Mouse (Mus musculus): Measurements from ENCODE around the gene Olfr1504. TPM values are rescaled to one million over a fixed set of nuclear protein-coding genes. Genes with fewer than 3 reads are reported as not detected.
"Not testable (repeated sequence)": the region's sequence is repeated elsewhere in the genome, so short reads cannot be mapped to it uniquely, and the experiment has no call there.

Gene Olfr1504
- total RNA-seq (2014; fragmentation: Nextera tagmentation) (not detected in 2 replicates), total RNA-seq (2017) (0.12 and 0.38 TPM in 2 replicates), polyA plus RNA-seq (2012) (not detected in 2 replicates)

- no peaks in the 10 kb centered on the region for H3K27me3 ChIP-seq (ENCODE audit: insufficient read depth, low read length)
- no peaks in the 10 kb centered on the region for H3K36me3 ChIP-seq (replicated peaks)
- ATAC-seq (ENCODE audit: extremely low read depth, insufficient number of reproducible peaks, low FRiP score, poor library complexity, severe bottlenecking) (no peak), DNase-seq (ENCODE audit: low spot score) (no peak)
- no peaks in the 10 kb centered on the region for H3K9me3 ChIP-seq (replicated peaks)
- H3K4me3 ChIP-seq (ENCODE audit: low read depth, low read length): no peak within 1 kb of the TSS
- H3K4me1 ChIP-seq (ENCODE audit: insufficient read depth, low read depth, low read length): no peaks in the 10 kb centered on the region
- TF ChIP-seq TAL1 (conservative IDR thresholded peaks at IDR 0.05; ENCODE audit: low read depth, low read length) (no peak), GATA2 (IDR thresholded peaks at IDR 0.05; ENCODE audit: borderline replicate concordance, low read depth, low read length) (no peak), POLR2AphosphoS5 (IDR thresholded peaks at IDR 0.05; ENCODE audit: insufficient replicate concordance, low read depth, low read length) (no peak), GATA1 (IDR thresholded peaks at IDR 0.05; ENCODE audit: borderline replicate concordance, low read length) (no peak), CTCF (IDR thresholded peaks at IDR 0.05; ENCODE audit: low read depth, low read length) (no peak)
Observed at GRCm38 (mm10) chr19:13897828-13898227, at the start of gene Olfr1504. Olfr1504 (minus strand) TSS chr19:13897928.

DNA sequence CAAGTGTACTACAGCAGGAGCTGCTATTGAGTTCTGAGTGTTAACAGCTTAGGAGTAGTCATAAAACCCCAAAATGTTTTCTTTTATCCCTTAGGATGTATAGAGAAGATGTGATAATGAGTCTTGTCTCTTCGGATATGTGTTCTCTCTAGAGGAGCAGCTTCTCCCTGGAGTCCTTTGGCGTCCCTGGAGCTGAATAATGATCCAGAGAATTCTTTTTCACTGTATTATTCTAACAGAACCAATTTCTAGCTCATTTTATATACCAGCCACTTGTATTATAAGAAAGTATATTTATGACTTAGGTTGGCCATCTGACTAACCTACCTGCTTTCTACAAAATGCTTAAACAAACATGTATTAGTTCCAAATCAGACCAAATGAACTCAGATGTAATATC is 15.5 kb upstream of the Olfr1504 start, which contains the start of gene Olfr1505:
Olfr1505 (plus strand) TSS at position 301 of the 400 bp plus-strand sequence.
- DNase-seq (ENCODE audit: low spot score): no peak
- H3K4me3 ChIP-seq (ENCODE audit: low read depth, low read length): no peak within 1 kb of the TSS

GRCm38 (mm10) chr19:13861495-13861894 is 36.2 kb downstream of the Olfr1504 start, which contains the start of gene Olfr1502:
Olfr1502 (plus strand) TSS chr19:13861795.
- Histone ChIP-seq H3K36me3 (replicated peaks) (no peaks in the 10 kb centered on the region), H3K4me3 (ENCODE audit: low read depth, low read length) (no peak within 1 kb of the TSS), H3K4me1 (ENCODE audit: insufficient read depth, low read depth, low read length) (no peaks in the 10 kb centered on the region), H3K27me3 (ENCODE audit: insufficient read depth, low read length) (no peaks in the 10 kb centered on the region), H3K9me3 (replicated peaks) (no peaks in the 10 kb centered on the region)
- DNase-seq (ENCODE audit: low spot score) (no peak), ATAC-seq (ENCODE audit: extremely low read depth, insufficient number of reproducible peaks, low FRiP score, poor library complexity, severe bottlenecking) (no peak)
- TF ChIP-seq GATA2 (IDR thresholded peaks at IDR 0.05; ENCODE audit: borderline replicate concordance, low read depth, low read length): no peak
- no peak for TF ChIP-seq POLR2AphosphoS5 (IDR thresholded peaks at IDR 0.05; ENCODE audit: insufficient replicate concordance, low read depth, low read length)
- TF ChIP-seq GATA1 (IDR thresholded peaks at IDR 0.05; ENCODE audit: borderline replicate concordance, low read length): no peak
- TF ChIP-seq CTCF (IDR thresholded peaks at IDR 0.05; ENCODE audit: low read depth, low read length): no peak

More for the DNA sequence above, 15.5 kb upstream of the Olfr1504 start, which contains the start of gene Olfr1505:
- no peak for ATAC-seq (ENCODE audit: extremely low read depth, insufficient number of reproducible peaks, low FRiP score, poor library complexity, severe bottlenecking)
- TF ChIP-seq CTCF (IDR thresholded peaks at IDR 0.05; ENCODE audit: low read depth, low read length): no peak
- no peak for TF ChIP-seq GATA1 (IDR thresholded peaks at IDR 0.05; ENCODE audit: borderline replicate concordance, low read length)
- no peak for TF ChIP-seq GATA2 (IDR thresholded peaks at IDR 0.05; ENCODE audit: borderline replicate concordance, low read depth, low read length)
- TF ChIP-seq TAL1 (conservative IDR thresholded peaks at IDR 0.05; ENCODE audit: low read depth, low read length): no peak
- no peak for TF ChIP-seq POLR2AphosphoS5 (IDR thresholded peaks at IDR 0.05; ENCODE audit: insufficient replicate concordance, low read depth, low read length)
- H3K27me3 ChIP-seq (ENCODE audit: insufficient read depth, low read length): no peaks in the 10 kb centered on the region
- H3K4me1 ChIP-seq (ENCODE audit: insufficient read depth, low read depth, low read length): no peaks in the 10 kb centered on the region
- H3K9me3 ChIP-seq (replicated peaks): no peaks in the 10 kb centered on the region
- no peaks in the 10 kb centered on the region for H3K36me3 ChIP-seq (replicated peaks)

- H3K9me3 ChIP-seq (replicated peaks); H3K4me3 ChIP-seq (ENCODE audit: low read depth, low read length); DNase-seq (ENCODE audit: low spot score); ATAC-seq (ENCODE audit: extremely low read depth, insufficient number of reproducible peaks, low FRiP score, poor library complexity, severe bottlenecking); H3K36me3 ChIP-seq (replicated peaks); H3K27me3 ChIP-seq (ENCODE audit: insufficient read depth, low read length); H3K4me1 ChIP-seq (ENCODE audit: insufficient read depth, low read depth, low read length): not testable (repeated sequence)
Observed at GRCm38 (mm10) chr19:13850592-13850991, 47.1 kb downstream of the Olfr1504 start, which contains the start of gene Olfr1501. Olfr1501 (minus strand) TSS chr19:13850692.

Other genes starting within 250 kb of the Olfr1504 start
- not detected in 2 replicates for gene Olfr1490, start 246.8 kb downstream of the Olfr1504 start, total RNA-seq (2014; fragmentation: Nextera tagmentation)
- 0.06 TPM in 1 of 2 replicates, not detected in the other for gene Olfr1490, start 246.8 kb downstream of the Olfr1504 start, total RNA-seq (2017)
- not detected in 2 replicates for gene Olfr1490, start 246.8 kb downstream of the Olfr1504 start, polyA plus RNA-seq (2012)
- not detected in 2 replicates for gene Olfr1491, start 200.7 kb downstream of the Olfr1504 start, total RNA-seq (2014; fragmentation: Nextera tagmentation)
- 0.11 and 0.12 TPM in 2 replicates for gene Olfr1491, start 200.7 kb downstream of the Olfr1504 start, total RNA-seq (2017)
- gene Olfr1491, start 200.7 kb downstream of the Olfr1504 start, polyA plus RNA-seq (2012): not detected in 2 replicates
- gene Olfr1493-ps1, start 174.7 kb downstream of the Olfr1504 start, total RNA-seq (2014; fragmentation: Nextera tagmentation): not detected in 2 replicates
- 0.11 TPM in 1 of 2 replicates, not detected in the other for gene Olfr1493-ps1, start 174.7 kb downstream of the Olfr1504 start, total RNA-seq (2017)
- gene Olfr1493-ps1, start 174.7 kb downstream of the Olfr1504 start, polyA plus RNA-seq (2012): not detected in 2 replicates
- gene Olfr1494, start 158.2 kb downstream of the Olfr1504 start, total RNA-seq (2014; fragmentation: Nextera tagmentation): not detected in 2 replicates
- 0.05 and 0.12 TPM in 2 replicates for gene Olfr1494, start 158.2 kb downstream of the Olfr1504 start, total RNA-seq (2017)
- not detected in 2 replicates for gene Olfr1494, start 158.2 kb downstream of the Olfr1504 start, polyA plus RNA-seq (2012)
- gene Olfr1495, start 133.3 kb downstream of the Olfr1504 start, total RNA-seq (2014; fragmentation: Nextera tagmentation): not detected in 2 replicates
- not detected in 2 replicates for gene Olfr1495, start 133.3 kb downstream of the Olfr1504 start, total RNA-seq (2017)
- gene Olfr1495, start 133.3 kb downstream of the Olfr1504 start, polyA plus RNA-seq (2012): not detected in 2 replicates
- gene Olfr1496, start 120.0 kb downstream of the Olfr1504 start, total RNA-seq (2014; fragmentation: Nextera tagmentation): not detected in 2 replicates
- gene Olfr1496, start 120.0 kb downstream of the Olfr1504 start, total RNA-seq (2017): 0.27 and 0.29 TPM in 2 replicates
- not detected in 2 replicates for gene Olfr1496, start 120.0 kb downstream of the Olfr1504 start, polyA plus RNA-seq (2012)
- not detected in 2 replicates for gene Olfr1497, start 99.7 kb downstream of the Olfr1504 start, total RNA-seq (2014; fragmentation: Nextera tagmentation)
- 0.06 TPM in 1 of 2 replicates, not detected in the other for gene Olfr1497, start 99.7 kb downstream of the Olfr1504 start, total RNA-seq (2017)
- not detected in 2 replicates for gene Olfr1497, start 99.7 kb downstream of the Olfr1504 start, polyA plus RNA-seq (2012)
- gene Olfr1499, start 78.5 kb downstream of the Olfr1504 start, total RNA-seq (2014; fragmentation: Nextera tagmentation): not detected in 2 replicates
- gene Olfr1499, start 78.5 kb downstream of the Olfr1504 start, total RNA-seq (2017): 0.46 TPM in 1 of 2 replicates, not detected in the other
- gene Olfr1499, start 78.5 kb downstream of the Olfr1504 start, polyA plus RNA-seq (2012): not detected in 2 replicates
- gene Olfr1500, start 67.4 kb downstream of the Olfr1504 start, total RNA-seq (2014; fragmentation: Nextera tagmentation): not detected in 2 replicates
- not detected in 2 replicates for gene Olfr1500, start 67.4 kb downstream of the Olfr1504 start, total RNA-seq (2017)
- not detected in 2 replicates for gene Olfr1500, start 67.4 kb downstream of the Olfr1504 start, polyA plus RNA-seq (2012)
- gene Olfr1501, start 47.2 kb downstream of the Olfr1504 start, total RNA-seq (2014; fragmentation: Nextera tagmentation): not detected in 2 replicates
- gene Olfr1501, start 47.2 kb downstream of the Olfr1504 start, total RNA-seq (2017): 0.05 TPM in 1 of 2 replicates, not detected in the other
- gene Olfr1501, start 47.2 kb downstream of the Olfr1504 start, polyA plus RNA-seq (2012): not detected in 2 replicates
- not detected in 2 replicates for gene Olfr1502, start 36.1 kb downstream of the Olfr1504 start, total RNA-seq (2014; fragmentation: Nextera tagmentation)
- gene Olfr1502, start 36.1 kb downstream of the Olfr1504 start, total RNA-seq (2017): 0.38 TPM in 1 of 2 replicates, not detected in the other
- not detected in 2 replicates for gene Olfr1502, start 36.1 kb downstream of the Olfr1504 start, polyA plus RNA-seq (2012)
- not detected in 2 replicates for gene Olfr1505, start 15.6 kb upstream of the Olfr1504 start, total RNA-seq (2014; fragmentation: Nextera tagmentation)
- gene Olfr1505, start 15.6 kb upstream of the Olfr1504 start, total RNA-seq (2017): 0.33 TPM in 1 of 2 replicates, not detected in the other
- gene Olfr1505, start 15.6 kb upstream of the Olfr1504 start, polyA plus RNA-seq (2012): not detected in 2 replicates

Data from G1E (cell line).